Comparison of ENCODE assay signal across 23 mouse cellular contexts in the genomic region with DNA sequence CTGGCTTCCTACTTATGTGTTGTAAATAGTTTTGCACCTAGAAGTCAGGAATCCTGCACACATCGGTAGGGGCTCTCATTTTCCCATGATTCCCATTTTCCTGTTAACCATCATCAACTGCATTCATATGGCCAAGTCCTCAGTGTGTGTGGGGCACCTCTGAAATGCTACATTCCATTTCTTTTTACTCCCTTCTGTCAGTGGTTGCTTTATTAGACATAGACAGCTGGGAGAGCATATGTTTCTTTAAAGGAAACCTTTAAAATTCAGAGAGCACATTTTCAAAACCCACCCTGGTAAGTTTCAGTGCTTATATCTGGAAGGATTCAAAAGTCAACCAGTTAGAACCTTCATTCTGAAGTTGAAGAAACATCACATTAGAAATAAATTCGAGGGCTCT. TPM values are rescaled to one million over a fixed set of nuclear protein-coding genes. Genes with fewer than 3 reads are reported as not detected.
A peak's percentile ranks its signal among the peaks of the same experiment; 100 is the strongest.
DNase-seq lines count a peak whose midpoint lies in the region; ATAC-seq and TF ChIP-seq lines count a peak whose summit lies in the region.
"Had no signal": no experiment of that assay in that cellular context is flagged by ENCODE, and none has a peak within 500 bp of the region (broad histone marks: within the 10 kb centered on the region; RNA-seq: fewer than 3 reads in every experiment).

No protein-coding gene starts in this region.

- intact Hi-C loops in left cerebral cortex, postnatal 36 days (cut with DNase I): loop anchor here (10.0 kb wide), 1 partner anchor 87 kb away; no protein-coding TSS in a partner anchor

- H3K4me2 ChIP-seq in forebrain, postnatal 0 days (ENCODE audit: low read depth): no peak overlapping the region
- no peak overlapping the region for H3K4me2 ChIP-seq in forebrain, embryonic 13.5 days
- H3K4me2 ChIP-seq: embryonic facial prominence, embryonic 13.5 days; heart, embryonic 12.5 days; hindbrain, embryonic 14.5 days; intestine, embryonic 15.5 days had no signal

- H3K4me1 ChIP-seq in forebrain, postnatal 0 days (ENCODE audit: insufficient read depth): no peaks in the 10 kb centered on the region
- H3K4me1 ChIP-seq in forebrain, embryonic 13.5 days: peaks cover 8% of the 10 kb centered on the region; the same call in 1 of the 2 replicates
- H3K4me1 ChIP-seq: embryonic facial prominence, embryonic 13.5 days; hindbrain, embryonic 10.5 days; intestine, embryonic 15.5 days had no signal

- H3K27me3 ChIP-seq in forebrain, postnatal 0 days (ENCODE audit: insufficient read depth, low read length): no peaks in the 10 kb centered on the region
- no peaks in the 10 kb centered on the region for H3K27me3 ChIP-seq in forebrain, embryonic 13.5 days
- H3K27me3 ChIP-seq: embryonic facial prominence, embryonic 13.5 days; heart, embryonic 12.5 days; intestine, embryonic 15.5 days had no signal

- peak; percentile 24 for DNase-seq in forebrain, postnatal 0 days
- DNase-seq in left cerebral cortex, adult 11 months (ENCODE audit: low spot score): peak; percentile 25
- no peak for DNase-seq in left cerebral cortex, postnatal 36 days (ENCODE audit: low spot score in 2 of 2)
- peak; percentile 45 for DNase-seq in brain, embryonic 14.5 days (ENCODE audit: low read depth)
- no peak for DNase-seq in cerebellum, postnatal 36 days
- DNase-seq: adrenal gland, adult 8-10 months; adrenal gland, postnatal 36 days; cerebellum, adult 11-12 months; cerebellum, adult 9-10 months; cerebellum, postnatal 25 days; gastrocnemius, adult 2 months; gastrocnemius, postnatal 25 days had no signal

- H3K27ac ChIP-seq in forebrain, postnatal 0 days (ENCODE audit: low read depth, low read length): no peak overlapping the region
- H3K27ac ChIP-seq in forebrain, embryonic 13.5 days: no peak overlapping the region
- H3K27ac ChIP-seq: embryonic facial prominence, embryonic 13.5 days; gastrocnemius, adult 2 months; hindbrain, embryonic 10.5 days; hindbrain, embryonic 14.5 days; intestine, embryonic 15.5 days had no signal

- H3K9ac ChIP-seq in forebrain, postnatal 0 days: no peak overlapping the region
- no peak overlapping the region for H3K9ac ChIP-seq in forebrain, embryonic 13.5 days
- H3K9ac ChIP-seq: embryonic facial prominence, embryonic 13.5 days; heart, embryonic 12.5 days; hindbrain, embryonic 14.5 days; intestine, embryonic 15.5 days had no signal

- 64% methylated on average over 2 of the region's 2 CpGs for WGBS in forebrain, postnatal 0 days
- WGBS in forebrain, embryonic 13.5 days: 71% methylated on average over 2 of the region's 2 CpGs

- H3K36me3 ChIP-seq in forebrain, postnatal 0 days (ENCODE audit: insufficient read depth): no peaks in the 10 kb centered on the region
- no peaks in the 10 kb centered on the region for H3K36me3 ChIP-seq in forebrain, embryonic 13.5 days (ENCODE audit: poor library complexity, severe bottlenecking)
- H3K36me3 ChIP-seq: embryonic facial prominence, embryonic 13.5 days; heart, embryonic 12.5 days; hindbrain, embryonic 10.5 days; intestine, embryonic 15.5 days had no signal

- no peak for TF ChIP-seq POLR2A in brain, embryonic 14.5 days (IDR thresholded peaks at IDR 0.05; ENCODE audit: borderline replicate concordance, extremely low read depth, insufficient read depth, insufficient read length, poor library complexity, severe bottlenecking)

- no peak overlapping the region for H3K4me3 ChIP-seq in forebrain, postnatal 0 days (ENCODE audit: low read depth, low read length)
- no peak overlapping the region for H3K4me3 ChIP-seq in forebrain, embryonic 13.5 days
- H3K4me3 ChIP-seq: embryonic facial prominence, embryonic 13.5 days; gastrocnemius, adult 2 months; heart, embryonic 12.5 days; hindbrain, embryonic 10.5 days; intestine, embryonic 15.5 days had no signal

- H3K9me3 ChIP-seq in forebrain, postnatal 0 days (ENCODE audit: low read length): no peaks in the 10 kb centered on the region
- no peaks in the 10 kb centered on the region for H3K9me3 ChIP-seq in forebrain, embryonic 13.5 days (replicated peaks)
- H3K9me3 ChIP-seq: embryonic facial prominence, embryonic 13.5 days; heart, embryonic 12.5 days; hindbrain, embryonic 10.5 days; intestine, embryonic 15.5 days had no signal

- no peak for TF ChIP-seq CTCF in forebrain, postnatal 0 days (IDR thresholded peaks at IDR 0.05; ENCODE audit: low read depth)
- no peak for TF ChIP-seq CTCF in brain, embryonic 14.5 days (IDR thresholded peaks at IDR 0.05; ENCODE audit: borderline replicate concordance, extremely low read depth, insufficient read depth, insufficient read length)

- no peak for ATAC-seq in forebrain, postnatal 0 days
- no peak for ATAC-seq in forebrain, embryonic 13.5 days
- ATAC-seq: intestine, embryonic 15.5 days had no signal

RNA-seq across cellular contexts. Expression of gene C030005K15Rik, which starts 8.5 kb away (rescaled TPM):
- total RNA-seq in forebrain, postnatal 0 days (2014; rRNA removed): not detected in 2 replicates
- polyA plus RNA-seq in forebrain, postnatal 0 days (2015; fragmentation: Nextera tagmentation; extraction: Ambion mirVana): not detected in 2 replicates
- not detected in 2 replicates for polyA plus RNA-seq in forebrain, embryonic 13.5 days (2015; fragmentation: Nextera tagmentation; extraction: Ambion mirVana)
- under 1 TPM in 1 of 2 experiments, not detected in 1; 0.48 TPM for total RNA-seq in left cerebral cortex, postnatal 36 days (2021)
- not detected in 2 replicates for polyA plus RNA-seq in brain, embryonic 14.5 days (2012; rRNA removed)
- total RNA-seq: adrenal gland, adult 8-10 months; adrenal gland, postnatal 36 days; ES-E14; gastrocnemius, adult 2 months; gastrocnemius, postnatal 25 days; granulocyte monocyte progenitor cell, adult 5-6 weeks; heart, adult 8-10 months; heart, postnatal 25 days had no signal
- polyA plus RNA-seq: embryonic facial prominence, embryonic 13.5 days; heart, embryonic 12.5 days; heart, embryonic 16.5 days; hindbrain, embryonic 10.5 days; hindbrain, embryonic 14.5 days; intestine, embryonic 15.5 days had no signal

RNA-seq across cellular contexts. Expression of gene Ccer1, which starts 25.2 kb away (rescaled TPM):
- total RNA-seq in forebrain, postnatal 0 days (2014; rRNA removed): not detected in 2 replicates
- not detected in 2 replicates for polyA plus RNA-seq in forebrain, postnatal 0 days (2015; fragmentation: Nextera tagmentation; extraction: Ambion mirVana)
- not detected in 2 replicates for polyA plus RNA-seq in forebrain, embryonic 13.5 days (2015; fragmentation: Nextera tagmentation; extraction: Ambion mirVana)
- total RNA-seq in left cerebral cortex, postnatal 36 days (2021): not detected
- polyA plus RNA-seq in brain, embryonic 14.5 days (2012; rRNA removed): not detected in 2 replicates
- total RNA-seq: adrenal gland, adult 8-10 months; adrenal gland, postnatal 36 days; ES-E14; gastrocnemius, adult 2 months; gastrocnemius, postnatal 25 days; granulocyte monocyte progenitor cell, adult 5-6 weeks; heart, adult 8-10 months; heart, postnatal 25 days had no signal
- polyA plus RNA-seq: embryonic facial prominence, embryonic 13.5 days; heart, embryonic 12.5 days; heart, embryonic 16.5 days; hindbrain, embryonic 10.5 days; hindbrain, embryonic 14.5 days; intestine, embryonic 15.5 days had no signal

Comparison
In these comparisons a context has a peak if more than half of its experiments do, and no peak if none do; other contexts are left out.
1. DNase-seq: peak in forebrain, postnatal 0 days (single experiment), left cerebral cortex, adult 11 months (single experiment) and brain, embryonic 14.5 days (single experiment); none in left cerebral cortex, postnatal 36 days (0 of 2) and cerebellum, postnatal 36 days (0 of 2).